Mouse (Mus musculus): ENCODE results near the gene Pde7b. TPM values are rescaled to one million over a fixed set of nuclear protein-coding genes. Genes with fewer than 3 reads are reported as not detected.

Pde7b gene
- polyA plus RNA-seq, 1 experiment from 2014 or later = 4.3 TPM

- Histone ChIP-seq H3K27me3 (ENCODE audit: control insufficient read depth, insufficient read depth, low read length) (no peaks in the 10 kb centered on the region), H3K9ac (replicated peaks; ENCODE audit: low read length) (no peak overlapping the region), H3K4me3 (ENCODE audit: low read depth, low read length) (no peak overlapping the region), H3K27ac (replicated peaks; ENCODE audit: low read depth, low read length) (no peak overlapping the region), H3K36me3 (replicated peaks; ENCODE audit: control insufficient read depth, insufficient read depth, low read depth, low read length) (no peaks in the 10 kb centered on the region), H3K9me3 (replicated peaks; ENCODE audit: control insufficient read depth, low read length) (no peaks in the 10 kb centered on the region), H3K4me1 (ENCODE audit: control insufficient read depth, insufficient read depth, low read length) (no peaks in the 10 kb centered on the region), H3K4me2 (ENCODE audit: low read depth, low read length) (no peak overlapping the region)
- DNase-seq (ENCODE audit: low spot score) (no peak), ATAC-seq (replicated peaks; ENCODE audit: insufficient number of reproducible peaks, low FRiP score, low TSS enrichment, low read depth) (no peak)
- WGBS = 75% methylated on average over 3 of the region's 3 CpGs
These were observed 265.7 kb downstream of the Pde7b start for GRCm38 (mm10) chr10:20459160-20459559.

- Histone ChIP-seq H3K9ac (replicated peaks; ENCODE audit: low read length) (no peak overlapping the region), H3K27me3 (ENCODE audit: control insufficient read depth, insufficient read depth, low read length) (no peaks in the 10 kb centered on the region), H3K36me3 (replicated peaks; ENCODE audit: control insufficient read depth, insufficient read depth, low read depth, low read length) (no peaks in the 10 kb centered on the region), H3K4me1 (ENCODE audit: control insufficient read depth, insufficient read depth, low read length) (no peaks in the 10 kb centered on the region), H3K9me3 (replicated peaks; ENCODE audit: control insufficient read depth, low read length) (no peaks in the 10 kb centered on the region), H3K4me2 (ENCODE audit: low read depth, low read length) (no peak overlapping the region), H3K4me3 (ENCODE audit: low read depth, low read length) (no peak overlapping the region), H3K27ac (replicated peaks; ENCODE audit: low read depth, low read length) (no peak overlapping the region)
- ATAC-seq (replicated peaks; ENCODE audit: insufficient number of reproducible peaks, low FRiP score, low TSS enrichment, low read depth) = no peak
- no peak for DNase-seq (ENCODE audit: low spot score)
- 75% methylated on average over 6 of the region's 6 CpGs for WGBS
These were observed 270.4 kb downstream of the Pde7b start for GRCm38 (mm10) chr10:20454387-20455065.

GRCm38 (mm10) chr10:20437428-20437827, 287.4 kb downstream of the Pde7b start:
- Histone ChIP-seq H3K4me1 (ENCODE audit: control insufficient read depth, insufficient read depth, low read length) (no peaks in the 10 kb centered on the region), H3K9me3 (replicated peaks; ENCODE audit: control insufficient read depth, low read length) (no peaks in the 10 kb centered on the region), H3K27ac (replicated peaks; ENCODE audit: low read depth, low read length) (no peak overlapping the region), H3K36me3 (replicated peaks; ENCODE audit: control insufficient read depth, insufficient read depth, low read depth, low read length) (no peaks in the 10 kb centered on the region), H3K4me2 (ENCODE audit: low read depth, low read length) (no peak overlapping the region), H3K27me3 (ENCODE audit: control insufficient read depth, insufficient read depth, low read length) (no peaks in the 10 kb centered on the region), H3K4me3 (ENCODE audit: low read depth, low read length) (no peak overlapping the region), H3K9ac (replicated peaks; ENCODE audit: low read length) (no peak overlapping the region)
- 97% methylated on average over 9 of the region's 9 CpGs for WGBS
- DNase-seq (ENCODE audit: low spot score) (no peak), ATAC-seq (replicated peaks; ENCODE audit: insufficient number of reproducible peaks, low FRiP score, low TSS enrichment, low read depth) (no peak)

- WGBS = 74% methylated on average over 2 of the region's 2 CpGs
- Histone ChIP-seq H3K4me3 (ENCODE audit: low read depth, low read length) (no peak overlapping the region), H3K4me1 (ENCODE audit: control insufficient read depth, insufficient read depth, low read length) (no peaks in the 10 kb centered on the region), H3K36me3 (replicated peaks; ENCODE audit: control insufficient read depth, insufficient read depth, low read depth, low read length) (no peaks in the 10 kb centered on the region), H3K9me3 (replicated peaks; ENCODE audit: control insufficient read depth, low read length) (no peaks in the 10 kb centered on the region), H3K27me3 (ENCODE audit: control insufficient read depth, insufficient read depth, low read length) (no peaks in the 10 kb centered on the region), H3K9ac (replicated peaks; ENCODE audit: low read length) (no peak overlapping the region), H3K27ac (replicated peaks; ENCODE audit: low read depth, low read length) (no peak overlapping the region), H3K4me2 (ENCODE audit: low read depth, low read length) (no peak overlapping the region)
- DNase-seq (ENCODE audit: low spot score) (no peak), ATAC-seq (replicated peaks; ENCODE audit: insufficient number of reproducible peaks, low FRiP score, low TSS enrichment, low read depth) (no peak)
These were observed 287.9 kb downstream of the Pde7b start for GRCm38 (mm10) chr10:20437021-20437420.

GRCm38 (mm10) chr10:20435913-20436312, 289.0 kb downstream of the Pde7b start:
- H3K36me3 ChIP-seq (replicated peaks; ENCODE audit: control insufficient read depth, insufficient read depth, low read depth, low read length) = no peaks in the 10 kb centered on the region
- no peak overlapping the region for H3K4me2 ChIP-seq (ENCODE audit: low read depth, low read length)
- 90% methylated on average over 7 of the region's 7 CpGs for WGBS
- ATAC-seq (replicated peaks; ENCODE audit: insufficient number of reproducible peaks, low FRiP score, low TSS enrichment, low read depth) (no peak), DNase-seq (ENCODE audit: low spot score) (no peak)
- H3K4me1 ChIP-seq (ENCODE audit: control insufficient read depth, insufficient read depth, low read length) = no peaks in the 10 kb centered on the region
- no peaks in the 10 kb centered on the region for H3K9me3 ChIP-seq (replicated peaks; ENCODE audit: control insufficient read depth, low read length)
- no peak overlapping the region for H3K27ac ChIP-seq (replicated peaks; ENCODE audit: low read depth, low read length)
- H3K9ac ChIP-seq (replicated peaks; ENCODE audit: low read length) = no peak overlapping the region
- no peak overlapping the region for H3K4me3 ChIP-seq (ENCODE audit: low read depth, low read length)
- no peaks in the 10 kb centered on the region for H3K27me3 ChIP-seq (ENCODE audit: control insufficient read depth, insufficient read depth, low read length)

GRCm38 (mm10) chr10:20431336-20431735, 293.5 kb downstream of the Pde7b start:
- Histone ChIP-seq H3K27me3 (ENCODE audit: control insufficient read depth, insufficient read depth, low read length) (no peaks in the 10 kb centered on the region), H3K4me1 (ENCODE audit: control insufficient read depth, insufficient read depth, low read length) (no peaks in the 10 kb centered on the region), H3K9ac (replicated peaks; ENCODE audit: low read length) (no peak overlapping the region), H3K4me3 (ENCODE audit: low read depth, low read length) (no peak overlapping the region), H3K9me3 (replicated peaks; ENCODE audit: control insufficient read depth, low read length) (no peaks in the 10 kb centered on the region), H3K4me2 (ENCODE audit: low read depth, low read length) (no peak overlapping the region), H3K36me3 (replicated peaks; ENCODE audit: control insufficient read depth, insufficient read depth, low read depth, low read length) (no peaks in the 10 kb centered on the region), H3K27ac (replicated peaks; ENCODE audit: low read depth, low read length) (no peak overlapping the region)
- no peak for ATAC-seq (replicated peaks; ENCODE audit: insufficient number of reproducible peaks, low FRiP score, low TSS enrichment, low read depth)
- no peak for DNase-seq (ENCODE audit: low spot score)
- WGBS = 83% methylated on average over 12 of the region's 12 CpGs

- DNase-seq (ENCODE audit: low spot score) (no peak), ATAC-seq (replicated peaks; ENCODE audit: insufficient number of reproducible peaks, low FRiP score, low TSS enrichment, low read depth) (no peak)
- Histone ChIP-seq H3K4me3 (ENCODE audit: low read depth, low read length) (no peak overlapping the region), H3K27ac (replicated peaks; ENCODE audit: low read depth, low read length) (no peak overlapping the region), H3K4me1 (ENCODE audit: control insufficient read depth, insufficient read depth, low read length) (no peaks in the 10 kb centered on the region), H3K36me3 (replicated peaks; ENCODE audit: control insufficient read depth, insufficient read depth, low read depth, low read length) (no peaks in the 10 kb centered on the region), H3K27me3 (ENCODE audit: control insufficient read depth, insufficient read depth, low read length) (no peaks in the 10 kb centered on the region), H3K9me3 (replicated peaks; ENCODE audit: control insufficient read depth, low read length) (no peaks in the 10 kb centered on the region), H3K9ac (replicated peaks; ENCODE audit: low read length) (no peak overlapping the region), H3K4me2 (ENCODE audit: low read depth, low read length) (no peak overlapping the region)
- 81% methylated on average over 10 of the region's 10 CpGs for whole genome bisulfite sequencing
These were observed 303.5 kb downstream of the Pde7b start for GRCm38 (mm10) chr10:20421299-20421883.

- 76% methylated on average over 7 of the region's 7 CpGs for WGBS
- Histone ChIP-seq H3K36me3 (replicated peaks; ENCODE audit: control insufficient read depth, insufficient read depth, low read depth, low read length) (no peaks in the 10 kb centered on the region), H3K9ac (replicated peaks; ENCODE audit: low read length) (no peak overlapping the region), H3K27me3 (ENCODE audit: control insufficient read depth, insufficient read depth, low read length) (no peaks in the 10 kb centered on the region), H3K4me2 (ENCODE audit: low read depth, low read length) (no peak overlapping the region), H3K4me3 (ENCODE audit: low read depth, low read length) (no peak overlapping the region), H3K9me3 (replicated peaks; ENCODE audit: control insufficient read depth, low read length) (no peaks in the 10 kb centered on the region), H3K27ac (replicated peaks; ENCODE audit: low read depth, low read length) (no peak overlapping the region), H3K4me1 (ENCODE audit: control insufficient read depth, insufficient read depth, low read length) (no peaks in the 10 kb centered on the region)
- DNase-seq (ENCODE audit: low spot score) (no peak), ATAC-seq (replicated peaks; ENCODE audit: insufficient number of reproducible peaks, low FRiP score, low TSS enrichment, low read depth) (no peak)
These were observed 304.6 kb downstream of the Pde7b start for GRCm38 (mm10) chr10:20420296-20420695.
